Mouse (Mus musculus): Measurements from ENCODE around the gene Sptbn1.

- no peak for TF ChIP-seq CTCF (conservative IDR thresholded peaks at IDR 0.05; ENCODE audit: low read length)
- TF ChIP-seq NANOG (IDR thresholded peaks at IDR 0.05; ENCODE audit: borderline replicate concordance, low read length) = no peak
Observed at GRCm38 (mm10) chr11:30099916-30100315, 168.1 kb downstream of the Sptbn1 start.

Data from E14TG2a.4 (cell line).